Mouse (Mus musculus) forebrain, embryonic 10.5 days (tissue): Measurements from ENCODE around the gene Phka1. TPM values are rescaled to one million over a fixed set of nuclear protein-coding genes. Genes with fewer than 3 reads are reported as not detected.
A peak's percentile ranks its signal among the peaks of the same experiment; 100 is the strongest.

Experiments used
- DNase-seq: peaks from one replicate; pipeline ENCODE4 v3.0.0-alpha.2; 2017; ENCODE audit warnings: low spot score; ENCODE audit errors: extremely low spot score
- H3K27ac ChIP-seq: fragments of 300-500 bp; sonication (generic); 2 replicates; pipeline ENCODE4 v1.5.1; 2016; ENCODE audit warnings: mild to moderate bottlenecking
- H3K27me3 ChIP-seq: fragments of 300-500 bp; sonication (generic); 2 replicates; pipeline ENCODE4 v1.6.1; 2016; ENCODE audit warnings: mild to moderate bottlenecking; ENCODE audit not compliant: poor library complexity, severe bottlenecking
- H3K36me3 ChIP-seq: fragments of 300-500 bp; sonication (generic); replicated peaks from 2 replicates; pipeline ENCODE4 v1.6.1; 2016; ENCODE audit warnings: mild to moderate bottlenecking, moderate library complexity
- H3K4me1 ChIP-seq: fragments of 300-500 bp; sonication (generic); 2 replicates; pipeline ENCODE4 v1.6.1; 2016
- H3K4me3 ChIP-seq: fragments of 300-500 bp; sonication (generic); 2 replicates; pipeline ENCODE4 v1.5.1; 2016; ENCODE audit warnings: mild to moderate bottlenecking, moderate library complexity
- H3K9me3 ChIP-seq: fragments of 300-500 bp; sonication (generic); 2 replicates; pipeline ENCODE4 v1.6.1; 2016; ENCODE audit warnings: mild to moderate bottlenecking, moderate library complexity
- WGBS: fragments of 180-500 bp; shearing (Covaris S2); methylation state at CpG from one replicate; pipeline ENCODE4 v1.1.7; 2016; 5-methylcytosine and 5-hydroxymethylcytosine counted together
- polyA plus RNA-seq: library from polyadenylated mRNA; unstranded; fragments of >200 nt; fragmentation: Nextera tagmentation; extraction: Ambion mirVana; gene quantifications from 2 replicates; pipeline ENCODE4 v1.2.1, GENCODE M21; 2016

Gene Phka1
- polyA plus RNA-seq, 1 experiment from 2014 or later = 7.2 TPM

- Histone ChIP-seq H3K4me1 (no peaks in the 10 kb centered on the region), H3K27me3 (peaks cover 90% of the 10 kb centered on the region), H3K36me3 (no peaks in the 10 kb centered on the region), H3K9me3 (no peaks in the 10 kb centered on the region), H3K27ac (no peak overlapping the region), H3K4me3 (no peak overlapping the region)
- no peak for DNase-seq
- WGBS = 81% methylated on average over 4 of the region's 4 CpGs
These were observed 134.8 kb downstream of the Phka1 start for GRCm38 (mm10) chrX:102509205-102509604.

GRCm38 (mm10) chrX:102504644-102505481 lies 139.2 kb downstream of the Phka1 start, which contains the start of gene Hdac8:
Gene Hdac8, minus strand, starts transcription at chrX:102505359.
- Histone ChIP-seq H3K27ac (peak within 1 kb of the TSS; percentile 79), H3K9me3 (no peaks in the 10 kb centered on the region), H3K4me3 (peak within 1 kb of the TSS; percentile 60), H3K27me3 (peaks cover 83% of the 10 kb centered on the region), H3K36me3 (no peaks in the 10 kb centered on the region), H3K4me1 (no peaks in the 10 kb centered on the region)
- 19% methylated on average over 27 of the region's 27 CpGs for WGBS
- peak; percentile 41 for DNase-seq

- DNase-seq = no peak
- Histone ChIP-seq H3K27ac (peak overlapping the region; percentile 79; the same call in 1 of the 2 replicates), H3K9me3 (no peaks in the 10 kb centered on the region), H3K36me3 (peaks cover 2% of the 10 kb centered on the region; the same call in 1 of the 2 replicates), H3K4me3 (peak overlapping the region; percentile 60), H3K27me3 (peaks cover 82% of the 10 kb centered on the region), H3K4me1 (no peaks in the 10 kb centered on the region)
- 39% methylated on average over 10 of the region's 10 CpGs for WGBS
These were observed 139.9 kb downstream of the Phka1 start for GRCm38 (mm10) chrX:102504179-102504578.

- Histone ChIP-seq H3K27me3 (peaks cover 69% of the 10 kb centered on the region), H3K4me1 (no peaks in the 10 kb centered on the region), H3K9me3 (no peaks in the 10 kb centered on the region), H3K27ac (no peak overlapping the region), H3K4me3 (no peak overlapping the region), H3K36me3 (peaks cover 10% of the 10 kb centered on the region)
- DNase-seq = no peak
- WGBS = 73% methylated on average over 6 of the region's 6 CpGs
These were observed 149.9 kb downstream of the Phka1 start for GRCm38 (mm10) chrX:102493992-102494730.

- peaks cover 79% of the 10 kb centered on the region for H3K27me3 ChIP-seq
- no peak overlapping the region for H3K27ac ChIP-seq
- H3K4me3 ChIP-seq = no peak overlapping the region
- no peaks in the 10 kb centered on the region for H3K36me3 ChIP-seq
- WGBS = 80% methylated on average over 7 of the region's 7 CpGs
- DNase-seq = no peak
- no peaks in the 10 kb centered on the region for H3K4me1 ChIP-seq
- H3K9me3 ChIP-seq = no peaks in the 10 kb centered on the region
These were observed 158.5 kb downstream of the Phka1 start for GRCm38 (mm10) chrX:102485575-102485974.

GRCm38 (mm10) chrX:102479665-102480064 lies 164.4 kb downstream of the Phka1 start:
- DNase-seq = no peak
- 86% methylated on average over 4 of the region's 4 CpGs for WGBS
- Histone ChIP-seq H3K27ac (no peak overlapping the region), H3K9me3 (no peaks in the 10 kb centered on the region), H3K36me3 (no peaks in the 10 kb centered on the region), H3K4me3 (no peak overlapping the region), H3K4me1 (no peaks in the 10 kb centered on the region), H3K27me3 (peaks cover 61% of the 10 kb centered on the region)

- no peak overlapping the region for H3K27ac ChIP-seq
- no peaks in the 10 kb centered on the region for H3K36me3 ChIP-seq
- 38% methylated on average over 4 of the region's 4 CpGs for WGBS
- H3K4me1 ChIP-seq = no peaks in the 10 kb centered on the region
- no peak overlapping the region for H3K4me3 ChIP-seq
- H3K9me3 ChIP-seq = no peaks in the 10 kb centered on the region
- peaks cover 60% of the 10 kb centered on the region for H3K27me3 ChIP-seq
- DNase-seq = no peak
These were observed 165.1 kb downstream of the Phka1 start for GRCm38 (mm10) chrX:102478965-102479364.

GRCm38 (mm10) chrX:102478481-102478880 lies 165.6 kb downstream of the Phka1 start:
- Histone ChIP-seq H3K36me3 (no peaks in the 10 kb centered on the region), H3K4me3 (no peak overlapping the region), H3K9me3 (no peaks in the 10 kb centered on the region), H3K4me1 (no peaks in the 10 kb centered on the region), H3K27me3 (peaks cover 56% of the 10 kb centered on the region), H3K27ac (no peak overlapping the region)
- 87% methylated on average over 3 of the region's 3 CpGs for WGBS
- no peak for DNase-seq

- H3K4me1 ChIP-seq = no peaks in the 10 kb centered on the region
- 31% methylated on average over 3 of the region's 3 CpGs for WGBS
- no peak overlapping the region for H3K27ac ChIP-seq
- no peaks in the 10 kb centered on the region for H3K36me3 ChIP-seq
- peak; percentile 53 for DNase-seq
- H3K4me3 ChIP-seq = no peak overlapping the region
- H3K27me3 ChIP-seq = peaks cover 51% of the 10 kb centered on the region
- no peaks in the 10 kb centered on the region for H3K9me3 ChIP-seq
These were observed 167.3 kb downstream of the Phka1 start for GRCm38 (mm10) chrX:102476784-102477183.

GRCm38 (mm10) chrX:102475555-102475954 lies 168.5 kb downstream of the Phka1 start:
- Histone ChIP-seq H3K27ac (no peak overlapping the region), H3K4me3 (no peak overlapping the region), H3K36me3 (no peaks in the 10 kb centered on the region), H3K27me3 (peaks cover 52% of the 10 kb centered on the region), H3K4me1 (no peaks in the 10 kb centered on the region), H3K9me3 (no peaks in the 10 kb centered on the region)
- 88% methylated on average over 5 of the region's 5 CpGs for WGBS
- DNase-seq = no peak
